Mouse (Mus musculus) erythroblast, embryonic 14.5 days (primary cell): ENCODE measurements around the gene Gm10477.

Experiments
- GATA1 ChIP-seq: IDR thresholded peaks from 2 replicates; pipeline ENCODE4 v1.6.1; 2012; ENCODE audit warnings: low read length, inconsistent platforms, mixed read lengths
- TAL1 ChIP-seq: IDR thresholded peaks from 3 replicates; pipeline ENCODE4 v1.6.1; 2012; ENCODE audit warnings: low read length, inconsistent platforms, mixed read lengths

DNA sequence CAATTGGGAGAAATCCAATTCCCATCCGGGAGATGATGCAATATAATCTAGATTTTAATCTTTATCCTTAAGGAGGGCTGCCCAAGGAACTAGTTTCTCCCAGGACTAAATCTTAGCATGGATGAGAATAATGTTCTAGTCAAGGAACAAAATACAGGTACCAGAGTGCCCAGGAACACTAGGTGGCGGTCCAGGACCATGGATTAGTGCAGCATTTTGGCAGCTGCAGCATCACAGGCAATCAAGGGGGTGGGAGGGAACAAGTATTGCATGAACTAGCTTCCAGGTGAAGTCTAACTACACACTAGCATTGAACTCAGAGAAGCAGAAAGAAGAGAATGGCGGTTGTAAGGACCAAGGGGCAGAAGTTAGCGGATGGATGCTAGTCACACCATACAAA, 12.6 kb downstream of the Gm10477 start:
- TF ChIP-seq GATA1 (no peak), TAL1 (no peak)
